Mouse (Mus musculus): ENCODE measurements around the gene Mcl1. TPM values are rescaled to one million over a fixed set of nuclear protein-coding genes. Genes with fewer than 3 reads are reported as not detected.

Gene Mcl1
- polyA plus RNA-seq, 1 experiment from 2014 or later: 83.3 TPM

DNA sequence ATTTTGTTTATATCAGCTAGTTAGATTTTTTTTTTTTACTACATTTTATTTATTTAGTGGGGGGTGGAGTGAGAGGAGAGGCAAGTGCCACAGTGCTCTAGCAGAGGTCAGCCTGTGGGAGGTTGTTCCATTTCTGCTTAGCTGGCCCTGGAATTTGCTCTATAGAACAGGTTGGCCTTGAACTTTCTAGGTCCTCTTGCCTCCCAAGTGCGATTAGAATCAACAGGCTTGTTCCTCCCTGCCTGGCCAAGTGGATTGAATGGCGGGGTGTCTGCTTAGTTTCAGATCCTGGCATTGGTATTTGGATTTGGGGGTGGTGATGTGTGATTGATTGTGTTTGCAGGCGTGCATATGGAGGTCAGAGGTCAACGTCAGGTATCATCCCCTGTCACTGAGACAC lies 22.5 kb upstream of the Mcl1 start:
- H3K27ac ChIP-seq (replicated peaks; ENCODE audit: low read depth, low read length): no peak overlapping the region
- H3K27me3 ChIP-seq (ENCODE audit: control insufficient read depth, insufficient read depth, low read length): no peaks in the 10 kb centered on the region
- no peaks in the 10 kb centered on the region; the same call in 1 of the 2 replicates for H3K36me3 ChIP-seq (replicated peaks; ENCODE audit: control insufficient read depth, insufficient read depth, low read depth, low read length)
- H3K4me3 ChIP-seq (ENCODE audit: low read depth, low read length): no peak overlapping the region
- WGBS: 85% methylated on average over 4 of the region's 4 CpGs
- no peak overlapping the region for H3K9ac ChIP-seq (replicated peaks; ENCODE audit: low read length)
- DNase-seq (ENCODE audit: low spot score): no peak
- no peaks in the 10 kb centered on the region for H3K9me3 ChIP-seq (replicated peaks; ENCODE audit: control insufficient read depth, low read length)
- no peak overlapping the region for H3K4me2 ChIP-seq (ENCODE audit: low read depth, low read length)
- no peaks in the 10 kb centered on the region for H3K4me1 ChIP-seq (ENCODE audit: control insufficient read depth, insufficient read depth, low read length)
- ATAC-seq (replicated peaks; ENCODE audit: insufficient number of reproducible peaks, low FRiP score, low TSS enrichment, low read depth): no peak

DNA sequence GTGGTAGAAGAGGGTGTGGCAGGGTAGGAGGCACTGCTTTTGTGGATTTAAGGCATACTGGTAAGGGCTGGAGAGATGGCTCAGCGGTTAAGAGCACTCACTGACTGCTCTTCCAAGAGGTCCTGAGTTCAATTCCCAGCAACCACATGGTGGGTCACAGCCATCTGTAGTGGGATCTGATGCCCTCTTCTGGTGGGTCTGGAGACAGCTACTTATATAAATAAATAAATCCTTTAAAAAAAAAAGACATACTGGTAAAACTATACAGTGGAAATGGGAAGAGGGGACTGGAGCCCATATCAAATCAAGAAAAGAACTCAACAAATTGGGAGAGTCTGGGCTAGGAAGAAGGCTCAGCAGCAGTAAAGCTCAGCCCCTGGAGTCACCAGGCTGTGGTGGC lies 18.9 kb upstream of the Mcl1 start:
- Histone ChIP-seq H3K36me3 (replicated peaks; ENCODE audit: control insufficient read depth, insufficient read depth, low read depth, low read length) (no peaks in the 10 kb centered on the region), H3K27me3 (ENCODE audit: control insufficient read depth, insufficient read depth, low read length) (no peaks in the 10 kb centered on the region), H3K4me1 (ENCODE audit: control insufficient read depth, insufficient read depth, low read length) (no peaks in the 10 kb centered on the region), H3K4me2 (ENCODE audit: low read depth, low read length) (no peak overlapping the region), H3K27ac (replicated peaks; ENCODE audit: low read depth, low read length) (no peak overlapping the region), H3K9ac (replicated peaks; ENCODE audit: low read length) (no peak overlapping the region), H3K9me3 (replicated peaks; ENCODE audit: control insufficient read depth, low read length) (no peaks in the 10 kb centered on the region), H3K4me3 (ENCODE audit: low read depth, low read length) (no peak overlapping the region)
- ATAC-seq (replicated peaks; ENCODE audit: insufficient number of reproducible peaks, low FRiP score, low TSS enrichment, low read depth) (no peak), DNase-seq (ENCODE audit: low spot score) (no peak)
- WGBS: 89% methylated on average over 1 of the region's 1 CpGs

DNA sequence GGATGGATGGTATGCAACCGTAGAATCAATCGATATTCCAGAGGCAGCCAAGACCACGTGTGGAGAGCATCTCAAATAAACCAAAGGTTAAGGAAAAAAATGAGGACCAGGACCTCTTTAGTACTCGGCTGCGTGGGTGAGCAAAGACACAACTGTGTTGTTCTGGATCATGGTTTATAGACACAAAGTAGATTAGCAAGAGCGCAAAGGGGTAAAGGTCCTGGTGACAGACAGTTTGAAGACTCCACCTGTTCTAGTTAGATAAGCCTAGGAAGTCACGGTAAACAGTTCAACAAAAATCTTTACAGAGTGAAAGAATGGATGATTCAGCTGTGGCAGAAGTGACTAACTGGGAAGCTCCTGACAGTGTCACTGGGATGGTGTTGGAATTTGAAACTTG lies 15.5 kb upstream of the Mcl1 start:
- H3K36me3 ChIP-seq (replicated peaks; ENCODE audit: control insufficient read depth, insufficient read depth, low read depth, low read length): no peaks in the 10 kb centered on the region

DNA sequence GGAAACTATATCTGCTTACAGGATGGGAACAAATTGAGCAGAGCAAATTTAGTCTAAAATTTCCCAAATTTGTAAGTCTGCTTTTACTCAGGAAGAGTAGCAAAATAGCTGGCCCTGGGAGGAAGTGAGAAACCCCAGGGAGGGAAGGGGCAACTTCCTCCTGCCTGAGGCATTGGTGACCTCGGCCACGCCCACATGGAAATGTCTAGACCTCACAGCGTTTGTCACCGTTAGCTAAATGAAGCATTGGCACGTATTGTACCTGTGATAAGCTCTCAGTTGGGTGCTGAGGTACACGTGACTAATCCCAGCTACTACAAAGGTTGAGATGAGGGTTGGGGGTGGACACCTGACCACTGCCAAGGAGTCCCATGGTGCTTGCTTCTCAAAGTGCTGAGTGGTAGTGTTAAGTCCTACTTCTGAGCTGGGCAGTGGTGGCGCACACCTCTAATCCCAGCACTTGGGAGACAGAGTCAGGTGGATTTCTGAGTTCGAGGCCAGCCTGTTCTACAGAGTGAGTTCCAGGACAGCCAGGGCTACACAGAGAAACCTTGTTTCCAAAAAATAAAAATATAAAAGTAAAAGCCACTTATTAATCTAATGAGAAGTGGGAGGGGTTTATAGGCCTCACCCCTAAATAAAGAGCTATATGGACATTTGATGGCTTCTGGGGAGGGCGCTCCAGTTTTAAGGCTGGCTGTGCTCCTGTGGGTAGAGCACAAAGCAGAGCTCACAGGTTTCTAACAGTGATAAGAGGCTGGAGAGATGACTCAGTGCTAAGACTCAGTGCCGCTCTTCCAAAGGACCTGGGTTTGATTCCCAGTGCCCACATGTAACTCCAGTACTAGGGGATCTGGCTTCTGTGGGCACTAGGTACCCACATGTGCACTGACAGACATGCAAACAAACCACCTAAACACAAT lies 13.0 kb upstream of the Mcl1 start:
- WGBS: 61% methylated on average over 10 of the region's 10 CpGs
- Histone ChIP-seq H3K4me3 (ENCODE audit: low read depth, low read length) (no peak overlapping the region), H3K4me2 (ENCODE audit: low read depth, low read length) (no peak overlapping the region), H3K4me1 (ENCODE audit: control insufficient read depth, insufficient read depth, low read length) (no peaks in the 10 kb centered on the region), H3K27ac (replicated peaks; ENCODE audit: low read depth, low read length) (no peak overlapping the region), H3K9me3 (replicated peaks; ENCODE audit: control insufficient read depth, low read length) (no peaks in the 10 kb centered on the region), H3K36me3 (replicated peaks; ENCODE audit: control insufficient read depth, insufficient read depth, low read depth, low read length) (no peaks in the 10 kb centered on the region), H3K27me3 (ENCODE audit: control insufficient read depth, insufficient read depth, low read length) (no peaks in the 10 kb centered on the region), H3K9ac (replicated peaks; ENCODE audit: low read length) (no peak overlapping the region)
- no peak for ATAC-seq (replicated peaks; ENCODE audit: insufficient number of reproducible peaks, low FRiP score, low TSS enrichment, low read depth)
- no peak for DNase-seq (ENCODE audit: low spot score)

More for the DNA sequence above, 15.5 kb upstream of the Mcl1 start:
- Histone ChIP-seq H3K9me3 (replicated peaks; ENCODE audit: control insufficient read depth, low read length) (no peaks in the 10 kb centered on the region), H3K4me3 (ENCODE audit: low read depth, low read length) (no peak overlapping the region), H3K27me3 (ENCODE audit: control insufficient read depth, insufficient read depth, low read length) (no peaks in the 10 kb centered on the region), H3K4me1 (ENCODE audit: control insufficient read depth, insufficient read depth, low read length) (no peaks in the 10 kb centered on the region), H3K4me2 (ENCODE audit: low read depth, low read length) (no peak overlapping the region), H3K9ac (replicated peaks; ENCODE audit: low read length) (no peak overlapping the region), H3K27ac (replicated peaks; ENCODE audit: low read depth, low read length) (no peak overlapping the region)
- 90% methylated on average over 7 of the region's 7 CpGs for WGBS
- no peak for DNase-seq (ENCODE audit: low spot score)
- no peak for ATAC-seq (replicated peaks; ENCODE audit: insufficient number of reproducible peaks, low FRiP score, low TSS enrichment, low read depth)

DNA sequence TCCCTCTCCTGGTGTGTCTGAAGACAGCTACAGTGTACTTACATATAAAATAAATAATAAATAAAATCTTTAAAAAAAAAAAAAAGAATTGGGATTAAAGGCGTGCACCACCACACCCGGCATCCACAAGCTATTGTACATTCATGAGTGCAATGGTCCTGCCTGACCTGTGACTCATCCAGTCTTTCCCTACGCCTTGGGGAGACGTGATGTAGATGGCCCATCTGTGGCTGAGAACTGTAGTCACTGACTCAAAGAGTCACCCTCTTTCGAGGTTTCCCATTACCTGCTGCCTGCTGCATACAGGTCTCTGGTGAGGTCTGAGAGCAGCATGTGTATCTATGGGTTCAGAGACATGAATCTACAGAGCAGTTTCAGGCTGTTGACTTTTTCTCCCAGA lies 10.6 kb upstream of the Mcl1 start:
- H3K9ac ChIP-seq (replicated peaks; ENCODE audit: low read length): no peak overlapping the region
- no peaks in the 10 kb centered on the region for H3K9me3 ChIP-seq (replicated peaks; ENCODE audit: control insufficient read depth, low read length)
- ATAC-seq (replicated peaks; ENCODE audit: insufficient number of reproducible peaks, low FRiP score, low TSS enrichment, low read depth): no peak
- no peak overlapping the region for H3K27ac ChIP-seq (replicated peaks; ENCODE audit: low read depth, low read length)
- no peaks in the 10 kb centered on the region for H3K4me1 ChIP-seq (ENCODE audit: control insufficient read depth, insufficient read depth, low read length)
- H3K4me2 ChIP-seq (ENCODE audit: low read depth, low read length): no peak overlapping the region
- H3K27me3 ChIP-seq (ENCODE audit: control insufficient read depth, insufficient read depth, low read length): no peaks in the 10 kb centered on the region
- 97% methylated on average over 5 of the region's 5 CpGs for WGBS
- no peak for DNase-seq (ENCODE audit: low spot score)
- no peak overlapping the region for H3K4me3 ChIP-seq (ENCODE audit: low read depth, low read length)
- no peaks in the 10 kb centered on the region for H3K36me3 ChIP-seq (replicated peaks; ENCODE audit: control insufficient read depth, insufficient read depth, low read depth, low read length)

DNA sequence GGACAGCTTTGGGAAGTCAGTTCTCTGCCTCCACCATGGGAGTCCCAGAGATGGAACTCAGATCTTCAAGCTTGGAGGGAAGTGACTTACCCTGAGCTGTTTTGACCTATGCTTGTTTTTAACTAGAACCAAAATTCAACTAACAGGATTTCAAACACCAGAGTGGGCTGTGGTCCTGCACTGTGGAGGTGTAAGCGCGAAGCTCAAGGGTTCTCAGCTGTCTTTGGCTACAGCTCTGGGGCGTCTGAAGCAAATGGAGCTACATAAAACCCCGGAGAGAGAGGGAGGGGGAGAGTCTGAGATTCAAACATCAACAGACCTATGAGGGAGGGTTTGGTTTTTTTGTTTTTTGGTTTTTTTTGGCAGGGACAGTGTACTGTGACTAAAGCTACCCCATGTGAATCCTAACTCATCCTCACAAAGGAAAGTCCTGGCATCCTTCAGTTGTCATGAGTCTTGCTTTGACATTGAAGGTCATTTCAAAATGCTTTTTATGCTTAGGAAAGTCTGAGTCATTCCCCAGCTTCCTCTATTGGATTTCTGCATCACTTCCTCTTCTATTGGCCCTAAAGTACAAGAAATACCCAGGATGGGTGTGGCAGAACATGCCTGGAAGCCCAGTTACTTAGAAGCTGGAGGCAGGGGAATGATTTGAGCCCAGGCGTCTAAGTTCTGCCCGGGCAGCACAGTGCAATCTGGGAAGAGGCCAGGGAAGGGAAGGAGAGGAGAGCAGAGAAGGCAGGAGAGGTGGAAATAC lies 8.1 kb upstream of the Mcl1 start:
- Histone ChIP-seq H3K27ac (replicated peaks; ENCODE audit: low read depth, low read length) (no peak overlapping the region), H3K36me3 (replicated peaks; ENCODE audit: control insufficient read depth, insufficient read depth, low read depth, low read length) (no peaks in the 10 kb centered on the region), H3K4me1 (ENCODE audit: control insufficient read depth, insufficient read depth, low read length) (0 out of 2 replicates have a peak, but pooled peaks cover 2% of the 10 kb centered on the region), H3K9ac (replicated peaks; ENCODE audit: low read length) (no peak overlapping the region), H3K27me3 (ENCODE audit: control insufficient read depth, insufficient read depth, low read length) (no peaks in the 10 kb centered on the region), H3K4me2 (ENCODE audit: low read depth, low read length) (no peak overlapping the region), H3K4me3 (ENCODE audit: low read depth, low read length) (no peak overlapping the region), H3K9me3 (replicated peaks; ENCODE audit: control insufficient read depth, low read length) (no peaks in the 10 kb centered on the region)
- no peak for ATAC-seq (replicated peaks; ENCODE audit: insufficient number of reproducible peaks, low FRiP score, low TSS enrichment, low read depth)
- DNase-seq (ENCODE audit: low spot score): no peak
- WGBS: 76% methylated on average over 6 of the region's 6 CpGs

DNA sequence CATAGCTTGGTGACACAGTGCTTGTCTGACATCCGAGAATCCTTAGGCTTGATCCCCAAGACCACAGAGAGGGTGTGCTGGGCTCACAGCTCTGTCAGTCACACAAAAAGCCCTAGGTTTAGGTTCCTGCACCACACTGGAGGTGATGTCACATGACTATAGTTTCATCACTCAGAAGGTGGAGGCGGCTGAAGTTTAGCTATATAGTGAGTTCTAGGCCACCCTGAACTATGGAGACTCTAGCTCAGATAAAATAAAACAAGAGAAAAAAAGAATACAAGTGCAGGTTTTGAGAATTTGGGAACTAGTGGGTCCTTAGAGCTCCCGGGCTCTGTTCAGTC lies 7.6 kb upstream of the Mcl1 start:
- Histone ChIP-seq H3K27me3 (ENCODE audit: control insufficient read depth, insufficient read depth, low read length) (no peaks in the 10 kb centered on the region), H3K4me3 (ENCODE audit: low read depth, low read length) (no peak overlapping the region), H3K4me2 (ENCODE audit: low read depth, low read length) (no peak overlapping the region), H3K27ac (replicated peaks; ENCODE audit: low read depth, low read length) (no peak overlapping the region), H3K36me3 (replicated peaks; ENCODE audit: control insufficient read depth, insufficient read depth, low read depth, low read length) (no peaks in the 10 kb centered on the region), H3K9ac (replicated peaks; ENCODE audit: low read length) (no peak overlapping the region), H3K9me3 (replicated peaks; ENCODE audit: control insufficient read depth, low read length) (no peaks in the 10 kb centered on the region), H3K4me1 (ENCODE audit: control insufficient read depth, insufficient read depth, low read length) (0 out of 2 replicates have a peak, but pooled peaks cover 2% of the 10 kb centered on the region)
- DNase-seq (ENCODE audit: low spot score) (no peak), ATAC-seq (replicated peaks; ENCODE audit: insufficient number of reproducible peaks, low FRiP score, low TSS enrichment, low read depth) (no peak)
- WGBS: 83% methylated on average over 3 of the region's 3 CpGs

Measured in embryonic facial prominence, embryonic 11.5 days (tissue).